Mouse (Mus musculus): ENCODE results near the gene Gm49342. TPM values are rescaled to one million over a fixed set of nuclear protein-coding genes. Genes with fewer than 3 reads are reported as not detected.
A peak's percentile ranks its signal among the peaks of the same experiment; 100 is the strongest.
"Not testable (repeated sequence)": the region's sequence is repeated elsewhere in the genome, so short reads cannot be mapped to it uniquely, and the experiment has no call there.

The Gm49342 gene
- total RNA-seq, 1 experiment from 2014 or later: 69.8 TPM

DNA sequence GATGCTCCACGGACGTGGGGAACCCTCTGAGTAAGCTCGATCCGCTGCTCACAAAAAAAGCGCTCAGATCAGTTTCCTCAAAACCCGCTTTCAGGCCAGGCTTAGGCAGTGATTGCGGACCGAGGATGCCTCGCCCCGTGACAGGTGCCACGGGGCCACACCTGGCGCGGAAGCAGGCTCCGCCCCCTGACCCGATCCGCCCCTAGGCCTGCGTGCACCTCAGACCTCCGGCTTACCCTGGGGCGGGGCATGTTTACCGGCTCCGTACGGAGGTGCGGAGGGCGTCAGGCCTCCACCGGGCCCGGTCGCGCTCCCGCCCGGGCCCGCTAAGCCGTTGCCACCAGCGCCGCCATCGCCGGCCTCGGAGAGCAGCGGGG lies 14.0 kb upstream of the Gm49342 start:
- peak in 1 of 2 experiments; percentile 6; a peak in 1 of 4 replicates for ATAC-seq (replicated peaks in 1 of 2; ENCODE audit: insufficient read depth in 1 of 2, low FRiP score in 2 of 2, low TSS enrichment in 1 of 2, low read depth in 1 of 2, poor library complexity in 2 of 2, severe bottlenecking in 2 of 2)

DNA sequence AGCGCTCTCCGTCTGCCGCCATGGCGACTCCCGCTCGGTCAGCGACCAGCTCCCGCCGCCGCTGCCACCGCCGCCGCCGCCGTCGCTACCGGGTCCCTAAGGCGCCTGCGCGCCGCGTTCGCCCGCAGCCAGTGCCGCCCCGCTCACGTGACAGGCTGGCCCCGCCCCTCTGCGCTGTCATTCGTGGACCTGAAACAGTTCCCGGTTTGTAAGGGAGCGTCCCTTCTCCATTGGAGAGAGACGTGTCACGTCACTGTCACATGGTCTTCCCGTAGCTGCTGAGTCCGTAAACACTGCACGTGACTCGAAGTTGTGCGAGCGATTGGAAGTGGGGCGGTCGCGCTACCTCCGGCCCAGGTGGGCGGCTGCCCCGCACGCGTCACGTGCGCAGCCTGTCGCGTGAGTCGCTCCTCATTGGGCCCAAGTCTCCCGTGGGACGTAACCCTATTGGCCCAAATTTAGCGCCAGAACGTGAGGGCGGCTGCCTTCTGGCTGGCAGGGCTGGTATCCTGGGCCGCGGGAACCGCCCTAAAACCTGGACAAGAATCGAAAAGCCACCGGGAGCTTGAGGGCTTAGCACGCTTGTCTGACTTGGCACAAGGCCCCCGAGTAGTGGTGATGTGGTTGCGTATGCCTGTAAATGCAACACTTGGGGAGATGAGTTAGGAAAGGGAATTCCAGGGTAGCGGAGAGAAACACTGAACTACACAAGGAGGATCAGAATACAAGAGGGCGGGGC lies 13.4 kb upstream of the Gm49342 start, which contains the start of the genes Pip4p1 and Pnp:
Gene Pip4p1 (minus strand): TSS at position 103 of the 739 bp plus-strand sequence.
Gene Pnp (plus strand): TSS at position 329 of the 739 bp plus-strand sequence.
- peak; percentile 97 to 98 for ATAC-seq (replicated peaks in 1 of 2; ENCODE audit: insufficient read depth in 1 of 2, low FRiP score in 2 of 2, low TSS enrichment in 1 of 2, low read depth in 1 of 2, poor library complexity in 2 of 2, severe bottlenecking in 2 of 2)

DNA sequence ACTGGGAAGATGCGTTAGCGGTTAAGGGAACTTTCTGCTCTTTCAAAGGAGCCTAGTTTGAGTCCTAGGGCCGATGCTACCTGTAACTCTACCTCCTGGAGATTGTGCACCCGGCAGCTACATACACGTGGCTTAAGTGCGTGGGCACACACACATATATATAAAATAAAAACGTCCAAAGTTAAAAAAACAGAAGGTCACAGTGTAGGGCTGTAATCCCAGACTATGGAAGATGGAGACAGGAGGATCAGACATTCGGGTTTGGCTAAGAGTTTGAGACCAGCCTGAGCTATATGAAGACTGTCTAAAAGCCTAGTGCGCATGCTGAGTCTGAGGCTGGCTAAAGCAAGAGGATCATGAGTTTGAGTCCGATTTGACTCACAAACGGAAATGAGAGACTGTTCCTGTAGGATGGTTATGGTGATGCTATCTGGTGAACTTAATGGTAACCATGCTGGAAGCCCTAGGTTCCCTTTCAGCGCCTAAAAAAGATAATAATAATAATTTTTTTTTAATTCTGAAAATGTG lies 12.8 kb upstream of the Gm49342 start:
- peak in 1 of 2 experiments; percentile 17; a peak in 2 of 4 replicates for ATAC-seq (replicated peaks in 1 of 2; ENCODE audit: insufficient read depth in 1 of 2, low FRiP score in 2 of 2, low TSS enrichment in 1 of 2, low read depth in 1 of 2, poor library complexity in 2 of 2, severe bottlenecking in 2 of 2)

DNA sequence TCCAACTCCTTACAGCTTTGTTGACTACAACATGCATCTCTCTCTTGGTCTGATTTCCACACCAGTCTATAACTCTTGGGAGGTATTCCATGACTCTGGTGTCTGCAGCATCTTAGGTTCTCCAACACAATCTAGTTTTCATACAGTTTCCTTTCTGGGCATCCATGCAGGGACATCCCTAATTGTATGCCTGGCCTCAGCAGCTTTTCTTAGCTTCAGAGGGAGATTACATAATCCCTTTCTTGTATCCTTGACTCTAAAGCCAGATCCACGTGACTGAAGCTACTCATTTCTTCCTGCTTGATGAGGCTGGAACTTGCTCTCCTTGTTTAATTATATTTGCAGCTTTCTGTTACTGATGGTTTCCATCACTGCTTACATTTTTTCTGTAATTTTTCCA lies 7.7 kb upstream of the Gm49342 start:
- ATAC-seq (replicated peaks in 1 of 2; ENCODE audit: insufficient read depth in 1 of 2, low FRiP score in 2 of 2, low TSS enrichment in 1 of 2, low read depth in 1 of 2, poor library complexity in 2 of 2, severe bottlenecking in 2 of 2): no peak

DNA sequence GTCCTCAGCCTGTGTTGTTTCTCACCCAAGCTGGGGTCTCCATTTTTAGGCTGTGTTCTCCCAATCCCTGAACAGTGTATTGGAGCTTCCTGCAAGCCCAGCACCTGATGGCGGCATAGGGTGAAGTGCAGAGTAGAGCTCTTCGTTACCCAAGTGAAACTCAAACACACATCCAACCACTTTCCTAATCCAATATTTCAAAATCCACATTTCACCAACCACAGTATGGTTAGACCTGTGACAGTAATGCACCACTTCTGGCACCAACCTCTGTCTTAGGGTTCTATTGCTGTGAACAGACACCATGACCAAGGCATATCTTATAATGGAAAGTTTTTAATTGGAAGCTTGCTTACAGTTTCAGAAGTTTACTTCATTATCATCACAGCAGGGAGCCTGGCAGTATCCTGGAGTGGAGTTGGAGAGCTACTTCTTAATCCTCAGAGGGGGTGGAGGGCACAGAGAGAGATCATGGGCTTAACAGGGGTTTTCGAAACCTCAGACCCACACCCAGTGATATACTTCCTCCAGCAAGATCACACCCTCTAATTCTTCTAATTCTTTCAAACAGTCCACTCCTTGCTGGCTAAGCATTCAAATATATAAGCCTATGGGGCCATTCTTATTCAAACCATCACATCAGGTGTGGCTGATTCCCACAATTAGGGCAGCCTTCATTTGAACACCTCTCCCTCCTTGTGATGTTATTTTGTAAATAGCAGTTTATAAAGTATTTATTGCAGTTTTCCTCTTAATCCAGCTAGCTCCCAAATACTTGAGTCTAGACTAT lies 6.0 kb upstream of the Gm49342 start:
- peak in 1 of 2 experiments; percentile 47; a peak in 2 of 4 replicates for ATAC-seq (replicated peaks in 1 of 2; ENCODE audit: insufficient read depth in 1 of 2, low FRiP score in 2 of 2, low TSS enrichment in 1 of 2, low read depth in 1 of 2, poor library complexity in 2 of 2, severe bottlenecking in 2 of 2)

DNA sequence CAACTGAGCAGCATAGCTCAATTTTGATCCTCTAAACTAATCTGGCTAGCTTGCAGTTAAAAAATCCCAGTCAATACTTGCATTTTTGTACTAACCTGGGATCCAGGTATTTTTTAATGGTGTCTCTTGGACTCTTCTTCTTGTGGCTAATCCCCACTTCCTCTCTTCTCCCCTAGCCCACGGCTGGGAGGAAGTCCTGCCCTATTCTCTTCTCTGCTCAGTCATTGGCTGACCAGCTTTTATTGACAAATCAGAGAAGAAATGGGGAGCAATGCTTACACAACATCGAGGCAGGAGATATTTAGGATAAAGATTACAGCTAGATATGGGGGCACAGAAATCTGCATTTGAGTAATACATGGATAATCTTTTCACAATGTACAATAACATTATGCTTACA lies 5.4 kb upstream of the Gm49342 start:
- ATAC-seq (replicated peaks in 1 of 2; ENCODE audit: insufficient read depth in 1 of 2, low FRiP score in 2 of 2, low TSS enrichment in 1 of 2, low read depth in 1 of 2, poor library complexity in 2 of 2, severe bottlenecking in 2 of 2): peak in 1 of 2 experiments; percentile 64; a peak in 1 of 4 replicates

DNA sequence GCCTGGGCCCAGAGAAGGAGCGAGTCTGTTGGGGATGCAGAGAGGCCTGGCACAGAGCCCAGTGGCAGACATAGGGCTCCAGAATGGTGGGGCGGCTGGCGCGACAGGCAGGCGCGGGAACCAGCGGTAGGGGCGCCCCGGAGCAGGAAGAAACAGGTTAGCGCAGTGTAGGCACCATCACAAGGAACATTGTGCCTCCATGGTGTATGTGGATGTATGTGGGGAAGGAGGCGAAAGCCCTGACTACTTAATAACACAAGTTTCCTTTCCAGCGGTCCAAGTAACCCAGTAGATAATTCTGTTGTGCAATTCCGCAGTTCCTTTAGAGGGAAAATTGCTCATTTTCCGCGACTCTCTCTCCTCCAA lies 334 bp downstream of the Gm49342 start:
- peak; percentile 81 to 85 for ATAC-seq (replicated peaks in 1 of 2; ENCODE audit: insufficient read depth in 1 of 2, low FRiP score in 2 of 2, low TSS enrichment in 1 of 2, low read depth in 1 of 2, poor library complexity in 2 of 2, severe bottlenecking in 2 of 2)

DNA sequence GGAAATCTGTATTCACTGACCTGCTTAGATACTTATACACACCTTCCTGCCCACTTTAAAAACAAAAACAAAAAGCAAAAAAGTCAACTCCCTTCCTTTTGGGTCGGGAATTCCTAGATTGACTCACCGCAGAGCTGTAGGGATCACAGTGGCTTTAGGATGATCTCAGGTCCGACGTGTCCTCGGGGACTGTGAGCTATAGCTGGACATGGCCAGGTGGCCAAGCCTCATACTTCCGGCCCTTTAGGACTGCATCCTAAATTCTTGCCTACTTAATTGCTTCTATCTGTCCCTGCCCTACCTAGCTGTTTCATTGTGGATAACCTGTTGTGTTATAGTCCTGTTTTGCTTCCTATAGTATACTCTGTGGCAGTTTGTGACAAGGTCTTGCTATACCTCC lies 764 bp downstream of the Gm49342 start:
- ATAC-seq (replicated peaks in 1 of 2; ENCODE audit: insufficient read depth in 1 of 2, low FRiP score in 2 of 2, low TSS enrichment in 1 of 2, low read depth in 1 of 2, poor library complexity in 2 of 2, severe bottlenecking in 2 of 2): not testable (repeated sequence)

DNA sequence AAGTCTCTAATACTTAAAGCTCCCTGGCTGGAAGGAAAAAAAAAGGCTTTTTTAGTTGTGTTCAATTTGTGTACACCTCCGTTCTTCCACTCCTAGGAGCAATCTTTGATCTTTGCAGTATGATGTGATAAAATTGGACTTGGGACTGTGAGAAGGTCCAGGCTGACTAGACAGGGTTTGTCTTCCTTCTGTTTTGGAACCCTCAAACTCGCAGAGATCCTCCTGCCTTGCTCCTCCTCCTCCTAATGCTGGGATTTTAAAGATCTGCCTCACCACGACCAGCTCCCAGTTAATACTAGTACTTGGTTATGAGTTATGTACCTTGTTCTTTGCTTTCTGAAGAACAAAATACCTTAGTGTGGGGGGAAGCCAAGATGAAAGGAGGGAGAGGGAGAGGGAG lies 1.2 kb downstream of the Gm49342 start:
- ATAC-seq (replicated peaks in 1 of 2; ENCODE audit: insufficient read depth in 1 of 2, low FRiP score in 2 of 2, low TSS enrichment in 1 of 2, low read depth in 1 of 2, poor library complexity in 2 of 2, severe bottlenecking in 2 of 2): not testable (repeated sequence)

DNA sequence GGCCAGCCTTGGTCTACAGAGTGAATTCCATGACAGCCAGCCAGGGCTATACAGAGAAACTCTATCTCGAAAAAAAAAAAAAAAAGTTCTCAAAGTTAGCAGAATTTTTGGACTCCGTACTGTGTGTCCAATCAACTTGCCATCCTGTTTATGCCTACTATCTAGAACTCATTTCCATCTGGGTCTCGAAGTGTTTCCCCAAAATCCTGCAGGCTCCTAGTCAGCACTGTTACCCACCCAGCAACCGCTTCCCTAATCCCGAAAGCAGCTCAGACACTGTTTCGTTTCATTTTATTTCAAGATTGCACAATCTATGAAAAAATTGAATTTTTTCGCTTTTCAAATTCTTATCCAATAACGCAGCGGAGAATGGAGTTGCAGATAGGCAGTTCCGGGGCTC lies 11.2 kb downstream of the Gm49342 start:
- no peak; a peak in 1 of 4 replicates for ATAC-seq (replicated peaks in 1 of 2; ENCODE audit: insufficient read depth in 1 of 2, low FRiP score in 2 of 2, low TSS enrichment in 1 of 2, low read depth in 1 of 2, poor library complexity in 2 of 2, severe bottlenecking in 2 of 2)

DNA sequence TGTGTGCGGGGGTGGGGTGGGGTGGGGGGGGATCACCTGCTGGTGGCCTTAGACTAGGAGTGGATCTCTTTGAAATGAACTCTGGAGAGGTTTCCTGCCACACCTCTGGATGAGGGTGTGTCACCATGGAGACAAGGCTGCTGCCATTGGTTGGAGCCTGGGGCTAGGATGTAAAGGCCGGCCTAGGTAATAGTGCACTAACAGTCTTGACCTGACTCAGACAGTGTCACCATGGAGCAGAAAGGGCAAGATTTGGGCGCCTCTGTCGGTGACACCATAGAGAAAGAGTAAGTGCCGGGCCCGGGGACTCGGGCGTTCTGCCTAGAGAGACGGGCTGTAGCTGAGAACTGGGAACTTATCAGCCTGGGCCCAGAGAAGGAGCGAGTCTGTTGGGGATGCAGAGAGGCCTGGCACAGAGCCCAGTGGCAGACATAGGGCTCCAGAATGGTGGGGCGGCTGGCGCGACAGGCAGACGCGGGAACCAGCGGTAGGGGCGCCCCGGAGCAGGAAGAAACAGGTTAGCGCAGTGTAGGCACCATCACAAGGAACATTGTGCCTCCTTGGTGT lies 11.7 kb downstream of the Gm49342 start, which contains the start of gene Pnp2:
Gene Pnp2 (plus strand): TSS at position 51 of the 567 bp plus-strand sequence.
- ATAC-seq (replicated peaks in 1 of 2; ENCODE audit: insufficient read depth in 1 of 2, low FRiP score in 2 of 2, low TSS enrichment in 1 of 2, low read depth in 1 of 2, poor library complexity in 2 of 2, severe bottlenecking in 2 of 2): peak; percentile 85 to 94

DNA sequence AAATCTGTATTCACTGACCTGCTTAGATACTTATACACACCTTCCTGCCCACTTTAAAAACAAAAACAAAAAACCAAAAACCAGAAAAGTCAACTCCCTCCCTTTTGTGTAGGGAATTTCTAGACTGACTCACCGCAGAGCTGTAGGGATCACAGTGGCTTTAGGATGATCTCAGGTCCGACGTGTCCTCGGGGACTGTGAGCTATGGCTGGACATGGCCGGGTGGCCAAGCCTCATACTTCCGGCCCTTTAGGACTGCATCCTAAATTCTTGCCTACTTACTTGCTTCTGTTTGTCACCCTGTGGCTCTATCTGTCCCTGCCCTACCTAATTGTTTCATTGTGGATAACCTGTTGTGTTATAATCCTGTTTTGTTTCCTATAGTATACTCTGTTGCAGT lies 12.4 kb downstream of the Gm49342 start:
- ATAC-seq (replicated peaks in 1 of 2; ENCODE audit: insufficient read depth in 1 of 2, low FRiP score in 2 of 2, low TSS enrichment in 1 of 2, low read depth in 1 of 2, poor library complexity in 2 of 2, severe bottlenecking in 2 of 2): not testable (repeated sequence)

DNA sequence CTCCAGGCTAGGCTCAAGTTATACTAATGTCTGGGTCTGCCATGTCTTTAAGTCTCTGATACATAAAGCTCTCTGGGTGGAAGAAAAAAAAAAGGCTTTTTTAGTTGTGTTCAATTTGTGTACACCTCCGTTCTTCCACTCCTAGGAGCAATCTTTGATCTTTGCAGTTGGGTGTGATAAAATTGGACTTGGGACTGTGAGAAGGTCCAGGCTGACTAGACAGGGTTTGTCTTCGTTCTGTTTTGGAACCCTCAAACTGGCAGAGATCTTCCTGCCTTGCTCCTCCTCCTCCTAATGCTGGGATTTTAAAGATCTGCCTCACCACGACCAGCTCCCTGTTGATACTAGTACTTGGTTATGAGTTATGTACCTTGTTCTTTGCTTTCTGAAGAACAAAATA lies 12.8 kb downstream of the Gm49342 start:
- not testable (repeated sequence) for ATAC-seq (replicated peaks in 1 of 2; ENCODE audit: insufficient read depth in 1 of 2, low FRiP score in 2 of 2, low TSS enrichment in 1 of 2, low read depth in 1 of 2, poor library complexity in 2 of 2, severe bottlenecking in 2 of 2)

DNA sequence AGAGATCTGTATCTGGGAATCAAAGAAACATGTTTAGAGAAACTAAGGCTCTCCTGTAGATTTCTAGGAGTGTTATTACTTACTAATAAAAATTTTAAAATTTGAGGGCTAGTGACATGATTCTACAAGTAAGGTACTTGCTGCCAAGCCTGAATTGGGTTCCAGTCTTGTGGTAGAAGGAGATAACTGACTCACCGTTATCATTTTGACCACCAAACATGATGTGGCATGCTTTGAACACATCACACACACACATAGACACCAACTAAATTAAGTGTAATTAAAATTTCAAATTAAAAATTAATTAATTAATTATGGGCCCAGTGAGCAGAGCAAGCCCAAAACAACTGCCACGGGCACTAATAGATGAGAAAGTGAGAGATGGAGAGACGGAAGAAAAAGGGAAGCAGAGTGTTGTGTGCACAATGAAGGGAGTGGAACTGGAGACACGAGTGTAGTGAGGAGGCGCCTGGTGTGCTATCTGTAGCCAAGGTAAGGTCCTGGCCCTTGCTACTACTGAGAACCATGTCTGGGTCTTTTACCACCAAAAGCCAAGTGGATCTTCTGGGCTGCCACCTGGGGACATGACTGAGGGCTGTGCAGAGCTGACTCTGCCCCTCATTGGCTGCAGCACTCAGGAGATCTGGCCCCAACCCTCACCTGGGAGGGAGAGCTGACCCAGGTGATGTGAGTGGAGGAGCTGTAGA lies 14.1 kb downstream of the Gm49342 start:
- ATAC-seq (replicated peaks in 1 of 2; ENCODE audit: insufficient read depth in 1 of 2, low FRiP score in 2 of 2, low TSS enrichment in 1 of 2, low read depth in 1 of 2, poor library complexity in 2 of 2, severe bottlenecking in 2 of 2): not testable (repeated sequence)

DNA sequence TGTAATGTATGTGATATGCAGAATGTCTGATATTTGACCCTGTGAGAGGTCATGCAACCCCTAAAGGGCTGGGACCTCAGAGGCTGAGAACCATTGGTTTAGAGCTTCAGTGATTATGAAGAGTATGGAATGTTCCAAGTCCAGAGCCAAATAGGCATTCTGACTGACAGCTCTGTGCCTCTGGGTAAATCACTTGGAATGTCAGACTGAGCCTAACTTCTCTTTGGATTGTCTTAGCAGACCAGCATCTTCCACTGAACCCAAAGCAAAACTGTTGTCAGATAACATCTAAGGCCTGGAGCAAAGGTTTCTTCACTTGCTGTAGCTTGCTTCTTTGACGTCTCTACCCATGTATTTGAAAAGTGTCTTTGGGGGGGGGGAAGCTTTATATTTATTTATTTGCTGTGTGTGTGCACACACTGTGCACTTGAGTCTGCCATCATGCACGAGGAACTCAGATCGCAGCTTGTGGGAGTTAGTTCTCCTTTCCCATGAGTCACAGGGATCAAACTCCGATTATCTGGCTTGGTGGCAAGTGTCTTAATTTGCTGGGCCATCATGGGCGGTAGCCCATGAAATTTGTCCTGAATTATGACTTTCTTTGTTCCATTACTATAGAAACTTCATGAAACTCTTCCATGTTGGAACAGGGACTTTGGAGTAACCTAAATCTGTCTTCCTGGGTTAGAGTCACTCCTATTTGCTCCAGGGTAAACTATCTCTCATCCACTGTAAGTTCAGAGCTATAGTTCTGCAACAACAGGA lies 24.1 kb downstream of the Gm49342 start:
- no peak for ATAC-seq (replicated peaks in 1 of 2; ENCODE audit: insufficient read depth in 1 of 2, low FRiP score in 2 of 2, low TSS enrichment in 1 of 2, low read depth in 1 of 2, poor library complexity in 2 of 2, severe bottlenecking in 2 of 2)

DNA sequence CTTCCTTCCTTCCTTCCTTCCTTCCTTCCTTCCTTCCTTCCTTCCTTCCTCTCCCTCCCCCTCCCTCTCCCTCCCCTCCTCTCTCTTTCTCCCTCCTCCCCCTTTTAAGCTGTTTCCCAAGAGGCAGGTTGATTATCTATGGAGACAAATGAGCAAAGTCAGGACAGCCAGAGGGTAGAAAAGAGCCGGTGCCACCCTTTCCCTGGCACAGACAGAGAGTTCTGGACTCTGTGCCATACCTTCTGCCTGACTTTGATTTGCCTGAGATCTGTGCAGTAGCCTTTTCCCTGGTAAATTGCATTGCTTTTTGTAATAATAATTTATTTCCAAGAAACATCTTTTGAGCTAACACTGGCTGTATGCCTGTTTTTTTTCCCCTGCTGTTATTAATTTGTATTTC lies 24.7 kb downstream of the Gm49342 start:
- no peak for ATAC-seq (replicated peaks in 1 of 2; ENCODE audit: insufficient read depth in 1 of 2, low FRiP score in 2 of 2, low TSS enrichment in 1 of 2, low read depth in 1 of 2, poor library complexity in 2 of 2, severe bottlenecking in 2 of 2)

Measured in hematopoietic stem cell, adult 5-6 weeks (primary cell).